Comparison of ENCODE assay signal across 24 mouse cellular contexts in the genomic region with DNA sequence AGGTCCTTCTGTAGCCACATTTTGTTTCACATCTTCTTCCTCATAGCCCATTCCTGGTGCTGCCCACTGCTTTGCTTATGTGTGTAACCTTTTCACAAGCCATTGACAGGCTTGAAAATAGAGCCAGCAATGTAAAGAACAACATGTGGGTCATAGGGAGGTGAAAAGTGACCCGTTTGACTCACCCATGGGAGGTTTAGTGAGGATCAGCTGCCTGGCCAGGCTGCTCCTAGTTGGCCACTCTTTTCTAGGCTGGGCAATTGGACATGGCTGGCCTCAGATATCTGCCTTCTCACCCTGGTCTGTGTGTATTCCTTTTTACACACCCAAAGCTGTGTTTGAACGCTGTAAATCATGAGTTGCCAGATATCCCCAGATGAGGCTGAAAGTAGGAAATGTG.
DNase-seq lines count a peak whose midpoint lies in the region; ATAC-seq and TF ChIP-seq lines count a peak whose summit lies in the region.
"Had no signal": no experiment of that assay in that cellular context is flagged by ENCODE, and none has a peak within 500 bp of the region (broad histone marks: within the 10 kb centered on the region; RNA-seq: fewer than 3 reads in every experiment).

No protein-coding gene starts in this region.

- intact Hi-C loops in gastrocnemius, adult 2 months (cut with DNase I) = no loop called here
- intact Hi-C loops in gastrocnemius, postnatal 36 days (cut with DNase I) = loop anchor here (10.0 kb wide), 1 partner anchor 131 kb away; no protein-coding TSS in a partner anchor

- H3K27ac ChIP-seq in gastrocnemius, adult 2 months = peak overlapping the region; percentile 76
- H3K27ac ChIP-seq in midbrain, embryonic 11.5 days (ENCODE audit: low read depth, low read length) = no peak overlapping the region
- H3K27ac ChIP-seq: embryonic facial prominence, embryonic 12.5 days; embryonic facial prominence, embryonic 15.5 days; hindbrain, embryonic 12.5 days; intestine, embryonic 15.5 days had no signal

- 0 out of 2 replicates have a peak, but pooled peaks have one; percentile 4 for ATAC-seq in common myeloid progenitor, adult 5-6 weeks (replicated peaks; ENCODE audit: low read depth, poor library complexity, severe bottlenecking)
- no peak for ATAC-seq in midbrain, embryonic 11.5 days (ENCODE audit: low FRiP score)
- ATAC-seq: forebrain, embryonic 14.5 days; forebrain, postnatal 0 days; hindbrain, embryonic 16.5 days; intestine, embryonic 15.5 days had no signal

- no peaks in the 10 kb centered on the region for H3K9me3 ChIP-seq in midbrain, embryonic 11.5 days (ENCODE audit: control insufficient read depth, low read length)
- H3K9me3 ChIP-seq: embryonic facial prominence, embryonic 12.5 days; embryonic facial prominence, embryonic 15.5 days; hindbrain, embryonic 12.5 days; intestine, embryonic 15.5 days had no signal

- no peak overlapping the region for H3K9ac ChIP-seq in midbrain, embryonic 11.5 days (ENCODE audit: low read length)
- H3K9ac ChIP-seq: embryonic facial prominence, embryonic 12.5 days; embryonic facial prominence, embryonic 15.5 days; forebrain, postnatal 0 days; hindbrain, embryonic 12.5 days; intestine, embryonic 15.5 days had no signal

- no peaks in the 10 kb centered on the region for H3K79me2 ChIP-seq in myocyte (ENCODE audit: control insufficient read depth, insufficient read depth)

- H3K27me3 ChIP-seq in myocyte (ENCODE audit: control insufficient read depth, insufficient read depth, insufficient read length) = no peaks in the 10 kb centered on the region
- no peaks in the 10 kb centered on the region for H3K27me3 ChIP-seq in midbrain, embryonic 11.5 days (ENCODE audit: control insufficient read depth, insufficient read depth, low read length)
- H3K27me3 ChIP-seq: embryonic facial prominence, embryonic 12.5 days; embryonic facial prominence, embryonic 15.5 days; hindbrain, embryonic 12.5 days; intestine, embryonic 15.5 days had no signal

- no peak overlapping the region for H3ac ChIP-seq in myocyte (ENCODE audit: control insufficient read depth, insufficient read length)

- TF ChIP-seq POLR2A in myocyte (IDR thresholded peaks at IDR 0.05; ENCODE audit: insufficient read length, low read depth) = no peak

- H3K4me2 ChIP-seq in myocyte (ENCODE audit: low read depth) = peak overlapping the region; percentile 64
- H3K4me2 ChIP-seq in midbrain, embryonic 11.5 days = no peak overlapping the region
- H3K4me2 ChIP-seq: embryonic facial prominence, embryonic 12.5 days; embryonic facial prominence, embryonic 15.5 days; heart, embryonic 11.5 days; hindbrain, embryonic 12.5 days; intestine, embryonic 15.5 days had no signal

- H3K4me1 ChIP-seq in midbrain, embryonic 11.5 days (ENCODE audit: control insufficient read depth, insufficient read depth, low read length) = no peaks in the 10 kb centered on the region
- H3K4me1 ChIP-seq: embryonic facial prominence, embryonic 15.5 days; hindbrain, embryonic 12.5 days; intestine, embryonic 15.5 days had no signal

- no peaks in the 10 kb centered on the region for H3K36me3 ChIP-seq in myocyte (ENCODE audit: control insufficient read depth, insufficient read depth)
- H3K36me3 ChIP-seq in midbrain, embryonic 11.5 days (ENCODE audit: control insufficient read depth, insufficient read depth, low read length) = no peaks in the 10 kb centered on the region
- H3K36me3 ChIP-seq: embryonic facial prominence, embryonic 12.5 days; embryonic facial prominence, embryonic 15.5 days; hindbrain, embryonic 12.5 days; intestine, embryonic 15.5 days had no signal

- WGBS in midbrain, embryonic 11.5 days = 89% methylated on average over 2 of the region's 2 CpGs

- H3K4me3 ChIP-seq in gastrocnemius, adult 2 months = no peak overlapping the region
- no peak overlapping the region for H3K4me3 ChIP-seq in myocyte
- H3K4me3 ChIP-seq in midbrain, embryonic 11.5 days (ENCODE audit: low read depth, low read length) = no peak overlapping the region
- H3K4me3 ChIP-seq: embryonic facial prominence, embryonic 12.5 days; embryonic facial prominence, embryonic 15.5 days; hindbrain, embryonic 12.5 days; intestine, embryonic 15.5 days had no signal

- DNase-seq in gastrocnemius, adult 2 months = no peak
- no peak for DNase-seq in gastrocnemius, postnatal 36 days
- peak; percentile 22 to 32 for DNase-seq in spleen, postnatal 36 days (ENCODE audit: low spot score in 2 of 2)
- no peak for DNase-seq in spleen, postnatal 14 days (ENCODE audit: low spot score in 2 of 2)
- no peak for DNase-seq in midbrain, embryonic 11.5 days (ENCODE audit: low spot score, missing footprints)
- DNase-seq in right cerebral cortex, postnatal 14 days = no peak
- DNase-seq: adrenal gland, adult 8-10 months; adrenal gland, postnatal 25 days; cerebellum, adult 11 months; cerebellum, adult 2 months; cerebellum, postnatal 10 days; cerebellum, postnatal 36 days; forebrain, postnatal 0 days; gastrocnemius, postnatal 10 days; kidney, adult 11 months had no signal

- no peak for TF ChIP-seq CTCF in gastrocnemius, adult 2 months (IDR thresholded peaks at IDR 0.05)

TF ChIP-seq in myocyte, 11 proteins besides CTCF, POLR2A, EP300 and RAD21:
- TF ChIP-seq MYOG (IDR thresholded peaks at IDR 0.05; ENCODE audit: control insufficient read depth in 1 of 3, insufficient read depth in 1 of 3, insufficient read length in 2 of 3, low read depth in 2 of 3) = no peak
- TF ChIP-seq SRF (IDR thresholded peaks at IDR 0.05; ENCODE audit: control insufficient read depth, insufficient read length, low read depth) = no peak
- TF ChIP-seq MYOD1 (IDR thresholded peaks at IDR 0.05; ENCODE audit: control insufficient read depth in 1 of 3, insufficient read length in 2 of 3, low read depth in 2 of 3) = no peak
- TF ChIP-seq TCF12 (IDR thresholded peaks at IDR 0.05; ENCODE audit: insufficient read depth, poor library complexity, severe bottlenecking) = no peak
- no peak for TF ChIP-seq USF1 (IDR thresholded peaks at IDR 0.05; ENCODE audit: low read depth)

Comparison
In these comparisons a context has a peak if more than half of its experiments do, and no peak if none do; other contexts are left out.
1. DNase-seq: peak in spleen, postnatal 36 days (2 of 2); none in gastrocnemius, adult 2 months (single experiment), gastrocnemius, postnatal 36 days (0 of 2), spleen, postnatal 14 days (0 of 2), midbrain, embryonic 11.5 days (single experiment) and right cerebral cortex, postnatal 14 days (single experiment).